Mouse (Mus musculus) kidney, adult 9 months (tissue): ENCODE data around the gene Mocs2.

Experiments
- DNase-seq: peaks from one replicate; pipeline ENCODE4 v3.0.0; 2022

The Mocs2 gene

GRCm38 (mm10) chr13:114854428-114854827 is 36.4 kb downstream of the Mocs2 start:
- no peak for DNase-seq

- no peak for DNase-seq
Measured at GRCm38 (mm10) chr13:114855573-114856268, 37.7 kb downstream of the Mocs2 start.

- no peak for DNase-seq
Measured at GRCm38 (mm10) chr13:114856269-114856627, 38.2 kb downstream of the Mocs2 start.

GRCm38 (mm10) chr13:114857525-114857924 is 39.5 kb downstream of the Mocs2 start:
- DNase-seq = no peak

GRCm38 (mm10) chr13:114874738-114875137 is 56.7 kb downstream of the Mocs2 start:
- no peak for DNase-seq

GRCm38 (mm10) chr13:114876005-114876520 is 58.0 kb downstream of the Mocs2 start:
- DNase-seq = no peak

GRCm38 (mm10) chr13:114878667-114879066 is 60.6 kb downstream of the Mocs2 start:
- no peak for DNase-seq
